Mouse (Mus musculus) limb, embryonic 14.5 days (tissue): ENCODE measurements around the gene 1700057G04Rik. TPM values are rescaled to one million over a fixed set of nuclear protein-coding genes. Genes with fewer than 3 reads are reported as not detected.

Experiments
- ATAC-seq: fragments of 200-750 bp; cut with Nextera tagmentation; 2 replicates; pipeline ENCODE4 v1.8.0; 2017; ENCODE audit warnings: low read depth, moderate number of reproducible peaks, moderate TSS enrichment; ENCODE audit not compliant: low FRiP score
- DNase-seq: peaks from one replicate; pipeline ENCODE4 v3.0.0-alpha.2; 2015; ENCODE audit warnings: low spot score
- H3K27ac ChIP-seq: fragments of 300-500 bp; sonication (generic); replicated peaks from 2 replicates; pipeline ENCODE4 v1.5.1; 2014; ENCODE audit warnings: low read depth, mild to moderate bottlenecking, low read length, moderate library complexity, mixed read lengths
- H3K27me3 ChIP-seq: fragments of 300-500 bp; sonication (generic); 2 replicates; pipeline ENCODE4 v1.6.1; 2014; ENCODE audit warnings: low read length, mixed read lengths; ENCODE audit not compliant: control insufficient read depth, insufficient read depth
- H3K36me3 ChIP-seq: fragments of 300-500 bp; sonication (generic); 2 replicates; pipeline ENCODE4 v1.6.1; 2014; ENCODE audit warnings: mild to moderate bottlenecking, low read length, moderate library complexity, mixed read lengths; ENCODE audit not compliant: control insufficient read depth, insufficient read depth
- H3K4me1 ChIP-seq: fragments of 300-500 bp; sonication (generic); 2 replicates; pipeline ENCODE4 v1.6.1; 2014; ENCODE audit warnings: antibody characterized with exemption, low read length, mixed read lengths; ENCODE audit not compliant: control insufficient read depth, insufficient read depth
- H3K4me2 ChIP-seq: fragments of 300-500 bp; sonication (generic); replicated peaks from 2 replicates; pipeline ENCODE4 v1.6.1; 2014; ENCODE audit warnings: low read depth, mild to moderate bottlenecking, low read length, moderate library complexity; ENCODE audit not compliant: severe bottlenecking
- H3K4me3 ChIP-seq: fragments of 300-500 bp; sonication (generic); replicated peaks from 2 replicates; pipeline ENCODE4 v1.5.1; 2014; ENCODE audit warnings: low read length
- H3K9ac ChIP-seq: fragments of 300-500 bp; sonication (generic); 2 replicates; pipeline ENCODE4 v1.6.1; 2014; ENCODE audit warnings: mild to moderate bottlenecking, low read depth, low read length, moderate library complexity; ENCODE audit not compliant: severe bottlenecking
- H3K9me3 ChIP-seq: fragments of 300-500 bp; sonication (generic); 2 replicates; pipeline ENCODE4 v1.6.1; 2016; ENCODE audit warnings: low read length; ENCODE audit not compliant: control insufficient read depth
- POLR2A ChIP-seq: fragments of 200-500 bp; IDR thresholded peaks from 2 replicates; pipeline ENCODE4 v1.8.0; 2012; ENCODE audit warnings: inconsistent platforms, mild to moderate bottlenecking, moderate library complexity, borderline replicate concordance; ENCODE audit not compliant: insufficient read depth, insufficient read length; ENCODE audit errors: extremely low read depth
- WGBS: fragments of 180-500 bp; shearing (Covaris S2); extraction: QIAGEN DNeasy Blood & Tissue Kit; methylation state at CpG from one replicate; pipeline ENCODE4 v1.1.7; 2014; 5-methylcytosine and 5-hydroxymethylcytosine counted together
- polyA plus RNA-seq, 2 experiments: library from polyadenylated mRNA; depleted of rRNA in 1 of 2; stranded (reverse) in 1 of 2; unstranded in 1 of 2; fragments of >200 nt; fragmentation: Nextera tagmentation in 1 of 2; extraction: Ambion mirVana in 1 of 2; gene quantifications; 2 replicates each; pipeline versions ENCODE4 v1.2.1 to v1.2.3; 2012 to 2014

Gene 1700057G04Rik
- polyA plus RNA-seq, 2 experiments: not detected

DNA sequence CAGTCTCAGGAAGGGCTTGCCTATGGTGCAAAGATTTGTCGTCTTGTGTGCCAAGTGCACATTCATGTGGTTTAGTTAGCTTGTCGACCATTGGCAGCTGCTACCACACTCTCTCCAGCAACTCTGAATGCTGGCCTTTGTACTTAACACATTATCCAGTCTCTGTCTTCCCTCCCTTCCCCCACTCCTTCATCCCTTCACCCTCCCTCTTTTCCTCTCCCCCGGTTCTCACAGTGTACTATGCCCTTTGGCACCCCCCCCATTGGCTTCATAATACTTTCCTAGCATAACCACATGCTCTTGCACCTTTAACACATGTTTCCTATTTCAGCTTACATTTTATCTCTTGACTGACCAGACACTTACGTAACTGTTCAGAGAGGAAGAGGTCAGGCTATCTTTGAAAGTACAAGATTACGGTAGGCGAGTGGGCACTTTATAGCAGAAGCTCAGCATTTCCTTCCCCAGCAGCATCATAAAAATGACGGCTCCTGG, 65.6 kb downstream of the 1700057G04Rik start:
- ATAC-seq (no peak), DNase-seq (no peak)
- Histone ChIP-seq H3K4me1 (no peaks in the 10 kb centered on the region), H3K9ac (no peak overlapping the region), H3K9me3 (no peaks in the 10 kb centered on the region), H3K36me3 (no peaks in the 10 kb centered on the region), H3K4me2 (no peak overlapping the region), H3K27ac (no peak overlapping the region), H3K27me3 (no peaks in the 10 kb centered on the region), H3K4me3 (no peak overlapping the region)
- no peak for TF ChIP-seq POLR2A
- 23% methylated on average over 7 of the region's 7 CpGs for whole genome bisulfite sequencing

DNA sequence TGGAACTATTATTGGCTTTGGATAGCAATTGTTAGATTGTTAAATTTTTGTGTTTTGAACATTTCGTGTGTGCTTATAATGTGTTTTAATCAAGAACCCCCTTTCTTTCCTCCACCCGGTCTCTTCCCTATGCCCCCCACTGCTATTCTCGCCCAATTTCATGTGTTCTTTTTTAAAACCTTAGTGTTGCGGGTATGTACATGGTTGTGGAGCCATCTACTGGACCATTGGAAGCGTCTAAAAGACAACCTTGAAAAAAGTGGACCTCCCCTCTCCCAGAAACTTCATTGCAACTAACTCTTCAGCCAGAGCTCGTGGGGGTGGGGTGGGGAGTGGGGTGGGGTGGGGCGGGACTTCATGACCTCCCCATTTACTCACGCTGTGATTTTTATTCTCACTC, 66.2 kb downstream of the 1700057G04Rik start:
- no peak for ATAC-seq
- no peak for DNase-seq
- no peaks in the 10 kb centered on the region for H3K9me3 ChIP-seq
- WGBS: 55% methylated on average over 8 of the region's 8 CpGs
- no peaks in the 10 kb centered on the region for H3K27me3 ChIP-seq
- no peak overlapping the region for H3K4me2 ChIP-seq
- H3K27ac ChIP-seq: no peak overlapping the region
- no peaks in the 10 kb centered on the region for H3K36me3 ChIP-seq
- H3K4me3 ChIP-seq: no peak overlapping the region
- no peak overlapping the region for H3K9ac ChIP-seq
- no peak for TF ChIP-seq POLR2A
- no peaks in the 10 kb centered on the region for H3K4me1 ChIP-seq

DNA sequence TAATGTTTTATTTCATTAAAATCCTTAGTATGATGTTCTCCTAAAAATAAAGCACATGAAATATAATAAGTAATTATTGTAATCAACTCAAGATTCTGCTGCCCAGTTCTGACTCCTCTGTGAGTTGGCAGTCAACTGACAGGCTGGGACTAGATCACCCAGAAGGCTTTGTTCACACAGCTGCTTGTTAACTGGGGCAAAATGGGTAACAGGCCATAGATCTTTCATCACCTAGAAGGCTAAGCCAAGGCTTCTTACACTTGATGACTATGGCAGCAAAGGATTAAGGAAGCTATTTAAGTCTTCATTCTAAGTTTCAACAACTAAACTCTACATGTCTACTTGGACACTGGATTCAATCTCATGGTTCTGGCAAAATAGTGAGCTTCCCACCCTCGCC, 68.8 kb downstream of the 1700057G04Rik start:
- no peaks in the 10 kb centered on the region for H3K36me3 ChIP-seq
- TF ChIP-seq POLR2A: no peak
- DNase-seq (no peak), ATAC-seq (no peak)
- H3K4me3 ChIP-seq: no peak overlapping the region
- no peak overlapping the region for H3K4me2 ChIP-seq
- H3K27ac ChIP-seq: no peak overlapping the region
- H3K4me1 ChIP-seq: no peaks in the 10 kb centered on the region
- H3K27me3 ChIP-seq: no peaks in the 10 kb centered on the region
- no peaks in the 10 kb centered on the region for H3K9me3 ChIP-seq
- no peak overlapping the region for H3K9ac ChIP-seq
- WGBS: 39% methylated on average over 1 of the region's 1 CpGs

DNA sequence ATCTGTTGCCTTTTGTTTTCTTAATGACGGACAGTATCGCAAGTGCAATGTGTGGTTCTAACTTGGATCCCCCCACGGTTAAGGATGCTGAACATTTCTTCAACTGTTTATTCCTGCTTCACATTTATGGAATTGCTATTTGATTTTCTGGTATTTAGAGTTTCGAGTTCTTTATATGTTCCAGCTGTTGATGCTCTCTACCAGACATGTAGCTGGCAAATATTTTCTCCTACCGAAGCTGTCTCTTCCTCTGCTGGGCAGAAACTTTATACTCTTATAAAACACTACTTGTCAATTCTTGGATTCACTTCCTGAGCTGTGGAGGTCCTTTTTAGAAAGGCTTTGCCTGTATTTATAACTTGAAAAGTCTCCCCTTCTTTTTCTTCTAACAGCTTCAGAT, 70.1 kb downstream of the 1700057G04Rik start:
- ATAC-seq (no peak), DNase-seq (no peak)
- Histone ChIP-seq H3K9me3 (no peaks in the 10 kb centered on the region), H3K4me2 (no peak overlapping the region), H3K4me1 (no peaks in the 10 kb centered on the region), H3K27me3 (no peaks in the 10 kb centered on the region), H3K36me3 (no peaks in the 10 kb centered on the region), H3K27ac (no peak overlapping the region), H3K4me3 (no peak overlapping the region), H3K9ac (no peak overlapping the region)
- no peak for TF ChIP-seq POLR2A
- 59% methylated on average over 5 of the region's 5 CpGs for WGBS

DNA sequence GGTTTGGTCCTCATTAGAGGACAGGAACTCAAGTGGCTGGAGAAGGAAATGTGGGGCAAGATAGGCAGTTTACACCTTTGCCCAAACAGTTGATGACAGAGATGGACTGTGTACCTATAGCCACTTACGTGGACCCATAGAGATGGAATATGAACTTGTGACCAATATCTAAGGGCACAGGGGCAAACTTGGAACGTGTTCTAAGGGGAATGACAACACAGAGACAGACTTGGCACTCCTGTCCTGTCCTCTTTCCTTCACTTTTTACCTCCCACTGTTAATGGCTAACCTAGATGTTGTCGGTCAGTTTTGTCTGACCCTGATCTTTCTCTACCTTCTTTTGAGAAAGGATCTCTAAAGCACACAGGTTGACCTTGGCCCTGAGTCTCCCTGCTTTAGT, 74.2 kb downstream of the 1700057G04Rik start:
- Histone ChIP-seq H3K4me3 (no peak overlapping the region), H3K4me2 (no peak overlapping the region), H3K9me3 (no peaks in the 10 kb centered on the region), H3K36me3 (no peaks in the 10 kb centered on the region), H3K4me1 (no peaks in the 10 kb centered on the region), H3K9ac (no peak overlapping the region), H3K27ac (no peak overlapping the region), H3K27me3 (no peaks in the 10 kb centered on the region)
- no peak for ATAC-seq
- DNase-seq: no peak
- 79% methylated on average over 3 of the region's 3 CpGs for WGBS
- TF ChIP-seq POLR2A: no peak

DNA sequence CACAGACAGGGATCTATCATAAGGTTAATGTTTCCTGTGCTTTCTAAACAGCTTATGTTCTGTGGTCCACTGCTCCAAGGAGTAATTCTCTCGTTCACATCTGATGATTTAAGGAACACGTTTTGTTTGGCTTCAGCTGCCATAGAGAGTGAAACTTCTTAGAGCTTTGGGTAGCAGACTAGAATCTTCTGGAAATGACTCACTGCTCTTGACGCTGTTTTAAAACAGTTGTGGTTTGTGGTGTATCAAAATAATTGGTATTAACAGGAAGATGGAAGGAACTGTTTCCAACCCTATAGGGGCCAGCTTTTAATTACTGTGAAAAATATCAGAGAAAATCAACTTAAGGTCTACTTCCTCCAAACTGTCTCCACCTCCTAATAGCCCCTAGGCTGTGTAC, 75.2 kb downstream of the 1700057G04Rik start:
- Histone ChIP-seq H3K27ac (no peak overlapping the region), H3K36me3 (no peaks in the 10 kb centered on the region), H3K4me2 (no peak overlapping the region), H3K27me3 (no peaks in the 10 kb centered on the region), H3K9ac (no peak overlapping the region), H3K4me1 (no peaks in the 10 kb centered on the region), H3K4me3 (no peak overlapping the region), H3K9me3 (no peaks in the 10 kb centered on the region)
- no peak for ATAC-seq
- DNase-seq: no peak
- no peak for TF ChIP-seq POLR2A
- 32% methylated on average over 3 of the region's 3 CpGs for WGBS
